Mouse (Mus musculus): ENCODE measurements around the gene Kcnj1. TPM values are rescaled to one million over a fixed set of nuclear protein-coding genes. Genes with fewer than 3 reads are reported as not detected.

The Kcnj1 gene
- polyA plus RNA-seq (2012; ENCODE audit: low replicate concordance), result not detected in 2 replicates

DNA sequence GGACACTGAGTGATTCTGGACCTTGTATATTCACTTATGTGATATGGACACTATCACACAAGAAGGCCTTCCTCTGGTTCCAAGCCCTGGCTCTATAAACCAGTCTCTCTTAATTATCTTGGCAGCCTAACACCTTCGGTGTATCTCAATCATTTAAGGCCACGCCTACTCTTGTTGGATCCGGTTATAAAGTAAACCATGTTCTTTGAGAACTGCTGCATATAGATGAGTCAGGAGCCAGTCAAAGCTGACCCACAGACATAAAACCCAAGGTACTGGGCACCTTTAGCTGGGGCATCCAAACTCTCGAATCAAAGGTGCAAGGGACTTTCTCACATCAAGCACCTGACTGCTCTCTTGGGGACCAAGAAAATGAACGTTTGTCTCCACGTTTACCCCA lies at the start of gene Kcnj1:
Kcnj1 (plus strand) TSS at position 292 of the 400 bp plus-strand sequence.

GRCm38 (mm10) chr9:32344051-32344450 lies 28.2 kb upstream of the Kcnj1 start, which contains the start of gene Kcnj5:
TSS of gene Kcnj5 (minus strand) at chr9:32344350.

Other genes with a start within 250 kb of the Kcnj1 start
- 0.03 TPM in 1 of 2 replicates, not detected in the other for gene Kcnj5, start 28.1 kb upstream of the Kcnj1 start, polyA plus RNA-seq (2012; ENCODE audit: low replicate concordance)
- 5.3 and 6.4 TPM in 2 replicates for gene Fli1, start 170.4 kb downstream of the Kcnj1 start, polyA plus RNA-seq (2012; ENCODE audit: low replicate concordance)

Data from leukemia stem cell, adult 10-12 weeks (primary cell).